Mouse (Mus musculus) cerebellum, postnatal 10 days (tissue): ENCODE measurements around the gene Tgfb1i1.

Experiments used
- DNase-seq, 2 experiments: peaks; one replicate each; pipeline ENCODE4 v3.0.0; 2021; ENCODE audit warnings: mixed read lengths in 2 of 2

Gene Tgfb1i1

GRCm38 (mm10) chr7:128294785-128295184 is 48.2 kb downstream of the Tgfb1i1 start:
- no peak for DNase-seq

- DNase-seq, result no peak
These were observed 49.9 kb downstream of the Tgfb1i1 start for GRCm38 (mm10) chr7:128296514-128296913.

GRCm38 (mm10) chr7:128297291-128297616 is 50.6 kb downstream of the Tgfb1i1 start:
- no peak for DNase-seq

GRCm38 (mm10) chr7:128297617-128298480 is 51.2 kb downstream of the Tgfb1i1 start, which contains the start of gene BC017158:
Gene BC017158, minus strand, starts transcription at chr7:128298170.
- DNase-seq, result peak; percentile 70 to 73

GRCm38 (mm10) chr7:128298481-128299342 is 52.1 kb downstream of the Tgfb1i1 start:
- no peak for DNase-seq

- no peak for DNase-seq
These were observed 54.3 kb downstream of the Tgfb1i1 start for GRCm38 (mm10) chr7:128300952-128301351.

GRCm38 (mm10) chr7:128302151-128302550 is 55.5 kb downstream of the Tgfb1i1 start:
- no peak for DNase-seq

GRCm38 (mm10) chr7:128304198-128304597 is 57.6 kb downstream of the Tgfb1i1 start:
- no peak for DNase-seq

GRCm38 (mm10) chr7:128304907-128305306 is 58.3 kb downstream of the Tgfb1i1 start:
- peak; percentile 77 to 79 for DNase-seq
